Mouse (Mus musculus) thymus, adult 18-20 months (tissue): Measurements from ENCODE around the gene Ccn2.

Source experiments
- DNase-seq, 2 experiments: peaks; one replicate each; pipeline ENCODE4 v3.0.0; 2022; ENCODE audit warnings: mixed read lengths in 2 of 2

Gene Ccn2

GRCm38 (mm10) chr10:24642796-24643580 is 47.7 kb downstream of the Ccn2 start:
- DNase-seq, result no peak

GRCm38 (mm10) chr10:24645169-24645568 is 49.9 kb downstream of the Ccn2 start:
- no peak for DNase-seq
